Mouse (Mus musculus) olfactory bulb, adult 2 months (tissue): ENCODE measurements around the gene Flt3l. TPM values are rescaled to one million over a fixed set of nuclear protein-coding genes. Genes with fewer than 3 reads are reported as not detected.
"Not testable (repeated sequence)": the region's sequence is repeated elsewhere in the genome, so short reads cannot be mapped to it uniquely, and the experiment has no call there.

Experiments
- H3K27ac ChIP-seq: fragments of 200-500 bp; 2 replicates; pipeline ENCODE4 v1.5.1; 2012; ENCODE audit warnings: low read depth, low read length; ENCODE audit not compliant: insufficient read depth
- H3K4me1 ChIP-seq: fragments of 200-500 bp; 2 replicates; pipeline ENCODE4 v1.6.1; 2012; ENCODE audit warnings: low read length; ENCODE audit not compliant: control insufficient read depth, insufficient read depth
- H3K4me3 ChIP-seq: fragments of 200-500 bp; 2 replicates; pipeline ENCODE4 v1.5.1; 2012; ENCODE audit warnings: mild to moderate bottlenecking, low read depth, low read length, moderate library complexity; ENCODE audit not compliant: insufficient read depth
- CTCF ChIP-seq: fragments of 200-500 bp; IDR thresholded peaks from 2 replicates; pipeline ENCODE4 v1.5.1; 2012; ENCODE audit warnings: low read depth, mild to moderate bottlenecking, low read length, moderate library complexity; ENCODE audit not compliant: insufficient read depth
- POLR2A ChIP-seq: fragments of 200-500 bp; IDR thresholded peaks from 2 replicates; pipeline ENCODE4 v1.6.1; 2012; ENCODE audit warnings: mild to moderate bottlenecking, low read depth, low read length, moderate library complexity; ENCODE audit not compliant: insufficient read depth
- WGBS: fragments of 180-500 bp; shearing (Covaris S2); methylation state at CpG from one replicate; pipeline ENCODE4 v1.1.7; 2018; 5-methylcytosine and 5-hydroxymethylcytosine counted together
- polyA plus RNA-seq: library from polyadenylated mRNA; stranded (reverse); fragments of >200 nt; gene quantifications from 2 replicates; pipeline ENCODE4 v1.2.4, GENCODE M21; 2012; ENCODE audit warnings: low replicate concordance; ENCODE audit not compliant: missing spikeins, insufficient read depth, insufficient read length

Flt3l gene
- polyA plus RNA-seq, 1 experiment = not detected

- TF ChIP-seq CTCF = no peak
- TF ChIP-seq POLR2A = no peak
- no peak overlapping the region for H3K27ac ChIP-seq
- H3K4me1 ChIP-seq = no peaks in the 10 kb centered on the region
- 76% methylated on average over 2 of the region's 2 CpGs for WGBS
- no peak overlapping the region for H3K4me3 ChIP-seq
Observed at GRCm38 (mm10) chr7:45111940-45112339, 24.3 kb downstream of the Flt3l start.

- not testable (repeated sequence) for H3K4me1 ChIP-seq, H3K27ac ChIP-seq, H3K4me3 ChIP-seq
- WGBS = 91% methylated on average over 4 of the region's 4 CpGs
Observed at GRCm38 (mm10) chr7:45110089-45110488, 26.1 kb downstream of the Flt3l start.

GRCm38 (mm10) chr7:45107052-45107645 lies 29.1 kb downstream of the Flt3l start:
- H3K27ac ChIP-seq = no peak overlapping the region
- no peak overlapping the region for H3K4me3 ChIP-seq
- H3K4me1 ChIP-seq = peaks cover 6% of the 10 kb centered on the region; the same call in 1 of the 2 replicates
- TF ChIP-seq POLR2A = no peak
- no peak for TF ChIP-seq CTCF
- 71% methylated on average over 5 of the region's 5 CpGs for WGBS

DNA sequence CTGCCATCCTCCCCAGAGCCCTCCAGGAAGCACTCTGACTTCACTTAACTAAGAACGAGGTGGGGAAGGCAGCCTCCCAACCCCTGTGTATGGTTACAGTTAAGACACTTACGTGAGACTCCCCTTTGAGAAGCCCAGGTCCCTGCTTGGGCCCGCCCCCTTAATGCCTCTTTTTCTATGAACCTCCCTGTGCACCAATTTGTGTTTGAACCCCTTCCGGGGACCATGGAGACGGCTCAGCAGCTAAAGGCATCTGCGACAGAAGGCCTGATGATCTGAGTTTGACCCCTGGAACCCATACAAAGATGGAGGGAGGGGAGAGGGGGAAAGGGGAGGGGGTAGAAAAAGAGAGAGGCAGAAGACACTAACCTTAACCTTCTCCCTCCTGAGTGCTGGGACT lies 29.8 kb downstream of the Flt3l start:
- 68% methylated on average over 6 of the region's 6 CpGs for WGBS
- Histone ChIP-seq H3K27ac (no peak overlapping the region), H3K4me3 (no peak overlapping the region), H3K4me1 (peaks cover 6% of the 10 kb centered on the region; the same call in 1 of the 2 replicates)
- TF ChIP-seq CTCF = no peak
- no peak for TF ChIP-seq POLR2A

- Histone ChIP-seq H3K4me3 (no peak overlapping the region), H3K4me1 (peaks cover 6% of the 10 kb centered on the region; the same call in 1 of the 2 replicates), H3K27ac (no peak overlapping the region)
- WGBS = 88% methylated on average over 8 of the region's 8 CpGs
- TF ChIP-seq CTCF (no peak), POLR2A (no peak)
Observed at GRCm38 (mm10) chr7:45105491-45105890, 30.7 kb downstream of the Flt3l start.

DNA sequence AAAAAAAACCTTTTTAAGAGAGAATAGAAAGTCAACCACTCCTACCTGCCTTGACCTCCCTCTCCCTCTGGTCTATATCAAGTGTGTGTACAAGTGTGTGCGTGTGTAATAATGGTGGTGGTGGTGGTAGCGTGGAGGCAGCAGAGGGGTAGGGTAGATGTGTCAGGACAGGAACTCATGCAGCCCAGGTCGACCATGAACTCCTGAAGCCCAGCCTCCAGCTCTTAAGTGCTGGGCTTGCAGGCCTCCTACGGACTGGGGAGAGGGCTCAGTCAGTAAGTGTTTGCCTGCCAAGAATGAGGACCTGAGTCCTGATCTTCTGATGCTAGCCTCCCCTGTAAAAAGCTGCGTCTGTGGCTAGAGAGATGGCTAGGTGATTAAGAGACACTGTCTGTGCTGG lies 31.3 kb downstream of the Flt3l start:
- WGBS = 82% methylated on average over 5 of the region's 5 CpGs
- Histone ChIP-seq H3K4me3 (no peak overlapping the region), H3K4me1 (peaks cover 6% of the 10 kb centered on the region; the same call in 1 of the 2 replicates), H3K27ac (no peak overlapping the region)
- TF ChIP-seq CTCF = no peak
- TF ChIP-seq POLR2A = no peak

- TF ChIP-seq CTCF (no peak), POLR2A (no peak)
- Histone ChIP-seq H3K27ac (0 out of 2 replicates have a peak within 1 kb of the TSS, but pooled peaks have one; percentile 31), H3K4me3 (peak within 1 kb of the TSS; percentile 35), H3K4me1 (peaks cover 6% of the 10 kb centered on the region; the same call in 1 of the 2 replicates)
- 46% methylated on average over 7 of the region's 7 CpGs for WGBS
Observed at GRCm38 (mm10) chr7:45103652-45104180, 32.5 kb downstream of the Flt3l start, which contains the start of gene Fcgrt. Gene Fcgrt (minus strand): TSS chr7:45103851.

- peaks cover 6% of the 10 kb centered on the region; the same call in 1 of the 2 replicates for H3K4me1 ChIP-seq
- peak overlapping the region; percentile 35 for H3K4me3 ChIP-seq
- 0 out of 2 replicates have a peak overlapping the region, but pooled peaks have one; percentile 31 for H3K27ac ChIP-seq
- 80% methylated on average over 9 of the region's 9 CpGs for WGBS
- TF ChIP-seq CTCF (no peak), POLR2A (no peak)
Observed at GRCm38 (mm10) chr7:45102940-45103585, 33.2 kb downstream of the Flt3l start.

DNA sequence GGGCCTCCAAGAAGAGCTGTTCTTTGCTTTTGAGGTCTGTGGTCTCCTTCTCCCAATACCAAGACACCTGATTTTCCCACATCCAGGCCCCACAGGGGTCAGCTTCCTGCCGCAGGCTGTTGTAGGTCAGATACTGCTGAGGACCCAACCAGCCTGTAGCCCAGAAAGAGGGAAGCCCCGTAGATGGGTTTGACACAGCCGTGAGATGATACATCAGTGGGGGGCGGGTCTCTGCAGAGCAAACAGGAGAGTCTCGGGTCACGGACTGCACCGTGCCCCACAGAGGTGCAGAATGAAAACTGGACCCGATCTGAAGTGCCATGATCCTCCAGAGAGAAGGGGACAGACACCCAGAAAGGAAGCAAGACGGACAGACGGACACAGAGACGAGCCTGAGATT lies 33.8 kb downstream of the Flt3l start:
- peaks cover 6% of the 10 kb centered on the region; the same call in 1 of the 2 replicates for H3K4me1 ChIP-seq
- TF ChIP-seq POLR2A (no peak), CTCF (no peak)
- H3K4me3 ChIP-seq = no peak overlapping the region
- no peak overlapping the region for H3K27ac ChIP-seq
- WGBS = 82% methylated on average over 11 of the region's 11 CpGs
